Mouse (Mus musculus): ENCODE measurements around the gene Cltb. TPM values are rescaled to one million over a fixed set of nuclear protein-coding genes. Genes with fewer than 3 reads are reported as not detected.

Gene Cltb
- 40.3 and 97.6 TPM in 2 replicates for polyA plus RNA-seq (2012; ENCODE audit: low replicate concordance)

DNA sequence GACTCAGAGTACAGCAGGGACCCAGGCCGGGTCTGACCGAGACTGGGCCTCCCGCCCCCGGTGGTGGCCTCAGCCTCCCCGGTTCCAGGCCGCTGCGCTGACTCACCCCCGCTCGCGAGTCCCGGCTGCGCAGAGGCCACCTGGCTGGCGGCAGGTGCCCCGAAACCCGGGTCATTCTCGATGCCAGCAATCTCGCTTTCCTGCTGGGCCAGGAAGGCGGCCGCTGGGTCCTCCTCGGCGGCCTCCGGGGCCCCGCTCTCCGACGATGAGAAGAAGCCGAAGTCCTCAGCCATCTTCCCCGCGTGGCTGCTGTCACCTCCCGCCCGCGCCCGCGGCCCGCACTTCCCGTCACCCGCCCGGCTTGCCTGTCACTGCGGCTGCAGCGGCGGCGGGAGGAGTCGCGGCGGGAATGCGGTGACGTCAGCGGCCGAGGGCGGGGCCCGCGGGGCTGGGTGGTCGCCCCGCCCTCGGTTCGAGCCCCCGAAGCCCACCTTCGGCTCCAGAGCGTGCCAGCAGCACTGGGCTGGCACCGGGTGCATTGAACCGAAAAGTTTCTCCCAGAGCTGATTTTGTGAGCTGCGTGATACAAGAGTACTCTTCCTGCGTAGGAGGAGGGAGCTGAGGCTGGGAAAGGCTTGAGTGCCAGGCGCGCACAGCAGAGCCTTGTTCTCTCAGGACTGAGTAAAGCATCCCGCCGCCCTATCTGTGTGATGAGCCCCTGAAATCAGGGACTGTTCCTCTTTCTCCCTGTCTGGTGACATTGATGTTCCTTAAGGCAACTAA is at the start of gene Cltb:
TSS of gene Cltb (minus strand) at position 373 of the 783 bp plus-strand sequence.

DNA sequence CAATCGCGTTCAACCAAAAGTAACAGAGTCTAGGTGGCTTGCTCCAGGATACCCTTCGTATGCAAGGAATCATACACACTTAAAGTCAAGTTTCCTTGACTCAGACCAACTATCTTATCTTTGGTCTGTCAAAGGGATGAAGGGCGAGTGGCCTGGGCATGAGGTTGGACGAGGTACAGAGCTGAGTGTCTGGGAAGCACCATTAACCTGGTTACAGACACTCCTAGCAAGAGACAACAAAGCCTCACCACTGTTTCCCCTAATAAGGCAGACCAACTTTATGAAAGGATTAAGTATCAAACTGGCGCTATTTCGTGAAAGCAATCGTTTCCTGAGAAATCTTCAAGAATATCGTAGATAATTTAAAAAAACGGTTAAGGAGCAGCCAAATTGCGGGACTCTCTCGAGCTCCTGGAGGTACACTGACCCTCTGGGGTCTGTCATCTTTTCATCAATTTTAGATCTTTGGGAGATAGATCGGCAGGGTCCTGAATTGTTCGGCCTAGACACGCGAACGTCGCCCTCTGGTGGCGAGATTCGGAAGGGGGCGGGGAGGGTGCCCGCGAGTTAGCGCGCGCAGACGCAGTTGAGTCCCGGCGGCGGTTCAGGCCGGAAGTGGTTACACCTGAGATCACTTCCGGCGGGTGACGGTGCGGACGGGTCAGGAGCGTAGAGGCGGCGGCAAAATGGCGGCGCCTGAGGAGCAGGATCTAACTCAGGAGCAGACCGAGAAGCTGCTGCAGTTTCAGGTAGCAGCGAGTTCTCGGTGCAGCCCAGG is 10.2 kb upstream of the Cltb start, which contains the start of gene Faf2:
TSS of gene Faf2 (plus strand) at position 630 of the 778 bp plus-strand sequence.

DNA sequence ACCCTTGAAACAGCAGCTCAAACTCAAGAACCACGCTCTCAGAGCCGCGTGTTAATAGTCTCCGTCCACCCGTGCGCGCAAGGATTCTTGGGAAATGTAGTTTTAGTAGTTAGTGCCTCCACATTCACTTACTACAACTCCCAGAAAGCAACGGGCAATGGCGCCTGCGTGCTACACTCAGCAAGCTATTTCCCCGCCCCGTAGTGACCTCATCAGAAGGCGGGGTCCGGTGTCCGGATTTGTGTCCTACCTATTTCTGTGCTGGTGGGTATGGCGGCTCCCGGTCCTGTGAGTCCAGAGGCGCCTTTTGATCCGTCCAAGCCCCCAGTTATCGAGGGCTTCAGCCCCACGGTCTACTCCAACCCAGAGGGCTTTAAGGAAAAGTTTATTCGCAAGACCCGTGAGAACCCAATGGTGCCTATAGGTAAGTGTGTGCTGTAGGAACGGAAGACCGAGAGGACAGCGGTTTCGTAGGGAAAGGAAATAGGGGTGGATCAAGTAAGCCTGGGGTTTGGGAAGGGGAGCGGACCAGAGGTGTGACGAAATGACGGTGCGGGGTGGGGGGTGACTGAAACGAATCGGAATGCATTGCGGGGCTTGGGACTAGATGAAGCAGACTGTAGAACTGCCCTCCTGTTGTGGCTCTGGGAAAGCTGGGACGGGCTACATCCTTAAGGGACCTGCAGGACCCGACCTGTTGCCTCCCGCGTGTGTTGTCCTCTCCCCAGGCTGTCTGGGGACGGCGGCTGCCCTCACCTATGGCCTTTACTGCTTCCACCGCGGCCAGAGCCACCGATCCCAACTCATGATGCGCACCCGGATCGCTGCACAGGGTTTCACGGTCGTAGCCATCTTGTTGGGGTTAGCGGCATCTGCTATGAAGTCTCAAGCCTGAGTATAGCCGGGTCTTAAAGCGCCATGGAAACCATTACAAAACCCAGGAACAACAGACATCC is 20.9 kb downstream of the Cltb start, which contains the start of the genes Nop16 and Higd2a:
TSS of gene Nop16 (minus strand) at position 95 of the 956 bp plus-strand sequence.
TSS of gene Higd2a (plus strand) at position 212 of the 956 bp plus-strand sequence.

DNA sequence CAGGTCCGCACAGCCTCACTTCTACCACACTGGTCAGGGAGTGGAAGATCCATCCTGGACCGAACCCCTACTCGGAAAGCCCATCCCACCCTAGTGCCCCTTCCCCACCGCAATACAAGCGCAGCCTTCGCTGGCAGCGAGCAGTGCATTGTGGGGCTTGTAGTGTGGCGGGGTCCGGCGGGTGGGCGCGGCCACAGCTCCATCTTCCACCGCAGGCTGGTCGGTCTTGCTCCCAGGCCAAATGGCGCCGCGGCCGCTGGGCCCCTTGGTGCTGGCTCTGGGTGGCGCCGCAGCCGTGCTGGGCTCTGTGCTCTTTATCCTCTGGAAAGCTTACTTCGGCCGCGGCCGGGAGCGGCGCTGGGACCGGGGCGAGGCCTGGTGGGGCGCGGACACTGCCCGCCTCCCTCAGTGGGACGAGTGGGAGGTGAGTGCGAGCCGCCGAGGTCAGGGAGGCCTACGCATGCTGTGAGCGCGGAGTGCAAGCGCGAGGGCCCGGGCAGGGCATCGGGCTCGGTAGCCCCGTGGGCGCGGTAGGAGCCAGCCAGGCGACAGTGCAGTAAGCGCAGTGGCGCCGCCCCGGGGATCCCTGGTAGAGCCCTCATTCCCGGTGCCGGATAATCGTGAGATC is 36.2 kb downstream of the Cltb start, which contains the start of gene Arl10:
TSS of gene Arl10 (plus strand) at position 162 of the 628 bp plus-strand sequence.

DNA sequence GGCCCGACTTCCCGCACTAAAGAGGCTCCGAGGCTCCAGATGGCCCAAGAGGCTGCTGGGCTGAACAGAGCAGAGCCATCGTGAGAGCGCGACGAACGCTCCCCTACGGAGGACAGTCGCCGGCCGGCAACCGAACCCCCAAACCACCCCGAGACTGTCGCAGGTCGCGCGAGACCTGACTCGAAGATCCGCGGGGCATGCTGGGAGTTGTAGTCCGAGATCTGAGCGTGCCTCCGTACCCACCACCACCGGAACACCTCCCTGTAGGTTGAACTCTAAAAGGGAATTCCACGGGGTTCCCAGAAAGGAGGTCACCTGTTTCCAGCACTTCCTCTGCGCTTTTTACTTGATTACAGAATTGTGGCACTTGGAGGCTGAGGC is 46.0 kb downstream of the Cltb start, which contains the start of gene 4833439L19Rik:
TSS of gene 4833439L19Rik (minus strand) at position 235 of the 381 bp plus-strand sequence.

Other genes starting within 250 kb of the Cltb start
- gene Cplx2, start 240.0 kb downstream of the Cltb start, polyA plus RNA-seq (2012; ENCODE audit: low replicate concordance) = 2.2 and 3.2 TPM in 2 replicates
- gene Thoc3, start 142.5 kb downstream of the Cltb start, polyA plus RNA-seq (2012; ENCODE audit: low replicate concordance) = 77.1 and 98.4 TPM in 2 replicates
- gene Simc1, start 107.6 kb downstream of the Cltb start, polyA plus RNA-seq (2012; ENCODE audit: low replicate concordance) = 4.6 and 5.4 TPM in 2 replicates
- 18.6 and 39.3 TPM in 2 replicates for gene 4833439L19Rik, start 45.9 kb downstream of the Cltb start, polyA plus RNA-seq (2012; ENCODE audit: low replicate concordance)
- gene Arl10, start 36.3 kb downstream of the Cltb start, polyA plus RNA-seq (2012; ENCODE audit: low replicate concordance) = 4.3 and 5.5 TPM in 2 replicates
- gene Nop16, start 21.3 kb downstream of the Cltb start, polyA plus RNA-seq (2012; ENCODE audit: low replicate concordance) = 14.1 and 16.2 TPM in 2 replicates
- gene Higd2a, start 21.1 kb downstream of the Cltb start, polyA plus RNA-seq (2012; ENCODE audit: low replicate concordance) = 6.4 and 56.9 TPM in 2 replicates
- gene Faf2, start 10.4 kb upstream of the Cltb start, polyA plus RNA-seq (2012; ENCODE audit: low replicate concordance) = 8.7 and 14.0 TPM in 2 replicates
- gene Rnf44, start 82.6 kb upstream of the Cltb start, polyA plus RNA-seq (2012; ENCODE audit: low replicate concordance) = 469 and 478 TPM in 2 replicates
- gene Cdhr2, start 90.1 kb upstream of the Cltb start, polyA plus RNA-seq (2012; ENCODE audit: low replicate concordance) = not detected in 2 replicates
- not detected in 2 replicates for gene Gprin1, start 138.5 kb upstream of the Cltb start, polyA plus RNA-seq (2012; ENCODE audit: low replicate concordance)
- 0.30 TPM in 1 of 2 replicates, not detected in the other for gene Sncb, start 155.3 kb upstream of the Cltb start, polyA plus RNA-seq (2012; ENCODE audit: low replicate concordance)
- 0.09 TPM in 1 of 2 replicates, not detected in the other for gene Eif4e1b, start 172.7 kb upstream of the Cltb start, polyA plus RNA-seq (2012; ENCODE audit: low replicate concordance)
- 2.2 and 2.8 TPM in 2 replicates for gene Tspan17, start 178.0 kb upstream of the Cltb start, polyA plus RNA-seq (2012; ENCODE audit: low replicate concordance)

All from leukemia stem cell, adult 10-12 weeks (primary cell).